Mouse (Mus musculus): Measurements from ENCODE around the gene Trim23. TPM values are rescaled to one million over a fixed set of nuclear protein-coding genes. Genes with fewer than 3 reads are reported as not detected.

Gene Trim23
- 30.7 and 30.8 TPM in 2 replicates for polyA plus RNA-seq (2015; fragmentation: Nextera tagmentation; extraction: Ambion mirVana)

DNA sequence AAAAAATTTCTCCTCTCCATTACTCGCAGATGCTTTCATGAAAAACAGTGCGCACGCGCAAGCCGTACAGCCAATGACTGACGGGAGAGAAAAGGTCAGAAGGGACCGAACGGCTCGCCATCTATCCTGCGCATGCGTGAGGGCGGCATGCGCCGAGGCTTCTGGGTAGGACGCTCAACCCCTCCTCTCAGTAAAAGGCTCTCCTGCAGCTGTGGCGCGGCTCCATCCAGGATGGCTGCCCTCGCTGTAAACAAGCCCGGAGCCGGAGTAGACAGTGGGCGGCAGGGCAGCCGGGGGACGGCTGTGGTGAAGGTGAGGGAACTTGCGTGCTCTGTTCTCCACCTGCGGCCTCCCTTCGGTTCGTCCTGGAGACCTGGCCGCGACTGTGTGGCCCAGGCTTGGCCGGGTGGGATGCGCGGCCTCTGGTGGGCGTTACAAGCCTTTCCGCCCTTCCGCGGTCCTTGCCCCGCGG lies at the start of gene Trim23:
Trim23 (plus strand) TSS at position 148 of the 472 bp plus-strand sequence.
- under 1% methylated on average over 38 of the region's 38 CpGs for WGBS
- H3K4me2 ChIP-seq = peak within 1 kb of the TSS; percentile 80
- H3K4me3 ChIP-seq (replicated peaks) = peak within 1 kb of the TSS; percentile 80
- H3K9me3 ChIP-seq (replicated peaks) = no peaks in the 10 kb centered on the region
- H3K4me1 ChIP-seq = peaks cover 24% of the 10 kb centered on the region
- peak within 1 kb of the TSS; percentile 85 for H3K27ac ChIP-seq (replicated peaks)
- peak within 1 kb of the TSS; percentile 90 for H3K9ac ChIP-seq (replicated peaks)
- peaks cover 9% of the 10 kb centered on the region for H3K36me3 ChIP-seq
- peak; percentile 99 for ATAC-seq (ENCODE audit: low FRiP score)
- no peaks in the 10 kb centered on the region for H3K27me3 ChIP-seq (replicated peaks)

DNA sequence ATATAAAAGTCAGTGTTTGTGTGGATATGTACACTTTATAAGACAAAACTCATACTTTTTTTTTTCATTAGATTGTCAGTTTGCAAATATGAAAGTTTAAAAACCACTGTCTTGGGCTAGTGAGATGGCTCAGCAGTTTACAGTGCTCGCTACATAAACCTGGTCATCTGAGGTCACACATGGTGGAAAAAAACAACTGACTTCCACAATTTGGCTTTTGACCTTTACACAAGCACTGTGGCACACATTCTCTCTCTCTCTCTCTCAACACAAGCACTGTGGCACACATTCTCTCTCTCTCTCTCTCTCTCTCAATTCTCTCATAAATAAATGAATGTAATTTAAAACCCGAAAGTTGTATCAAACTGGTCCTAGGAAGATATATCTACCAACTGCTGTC lies 46.0 kb upstream of the Trim23 start:
- Histone ChIP-seq H3K9ac (replicated peaks) (no peak overlapping the region), H3K27me3 (replicated peaks) (no peaks in the 10 kb centered on the region), H3K4me3 (replicated peaks) (no peak overlapping the region), H3K4me1 (no peaks in the 10 kb centered on the region), H3K9me3 (replicated peaks) (no peaks in the 10 kb centered on the region), H3K36me3 (peaks cover 75% of the 10 kb centered on the region), H3K4me2 (no peak overlapping the region), H3K27ac (replicated peaks) (no peak overlapping the region)
- ATAC-seq (ENCODE audit: low FRiP score) = no peak
- 90% methylated on average over 2 of the region's 2 CpGs for WGBS

DNA sequence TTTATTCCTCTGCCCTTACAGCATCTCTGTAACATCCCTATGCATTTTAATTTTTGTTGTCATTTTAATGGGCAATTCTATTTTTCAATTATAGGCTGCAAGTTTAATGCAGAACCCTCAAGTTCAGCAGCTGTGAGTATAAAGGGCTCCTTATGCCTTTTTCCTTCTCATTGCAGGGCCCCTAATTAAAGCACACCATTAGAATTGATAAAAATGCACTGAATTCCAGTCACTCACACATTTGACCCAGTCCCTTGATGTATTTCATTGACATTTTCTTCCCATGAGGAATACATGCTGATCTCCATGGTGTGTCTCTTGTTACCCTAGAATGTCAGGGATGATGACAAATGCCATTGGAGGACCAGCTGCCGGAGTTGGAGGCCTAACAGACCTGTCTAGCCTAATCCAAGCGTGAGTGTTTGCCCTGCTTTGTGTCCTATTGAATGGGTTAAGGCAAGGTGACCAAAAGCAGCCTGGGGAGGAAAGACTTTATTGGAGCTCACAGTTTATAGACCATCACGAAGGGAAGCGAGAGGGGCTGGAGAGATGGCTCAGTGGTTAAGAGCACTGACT lies 44.0 kb upstream of the Trim23 start:
- 0 out of 2 replicates have a peak, but pooled peaks cover 3% of the 10 kb centered on the region for H3K4me1 ChIP-seq
- H3K9me3 ChIP-seq (replicated peaks) = no peaks in the 10 kb centered on the region
- H3K4me3 ChIP-seq (replicated peaks) = no peak overlapping the region
- H3K27me3 ChIP-seq (replicated peaks) = no peaks in the 10 kb centered on the region
- 58% methylated on average over 4 of the region's 4 CpGs for WGBS
- peaks cover 72% of the 10 kb centered on the region for H3K36me3 ChIP-seq
- no peak overlapping the region for H3K9ac ChIP-seq (replicated peaks)
- H3K27ac ChIP-seq (replicated peaks) = no peak overlapping the region
- no peak overlapping the region for H3K4me2 ChIP-seq
- no peak for ATAC-seq (ENCODE audit: low FRiP score)

DNA sequence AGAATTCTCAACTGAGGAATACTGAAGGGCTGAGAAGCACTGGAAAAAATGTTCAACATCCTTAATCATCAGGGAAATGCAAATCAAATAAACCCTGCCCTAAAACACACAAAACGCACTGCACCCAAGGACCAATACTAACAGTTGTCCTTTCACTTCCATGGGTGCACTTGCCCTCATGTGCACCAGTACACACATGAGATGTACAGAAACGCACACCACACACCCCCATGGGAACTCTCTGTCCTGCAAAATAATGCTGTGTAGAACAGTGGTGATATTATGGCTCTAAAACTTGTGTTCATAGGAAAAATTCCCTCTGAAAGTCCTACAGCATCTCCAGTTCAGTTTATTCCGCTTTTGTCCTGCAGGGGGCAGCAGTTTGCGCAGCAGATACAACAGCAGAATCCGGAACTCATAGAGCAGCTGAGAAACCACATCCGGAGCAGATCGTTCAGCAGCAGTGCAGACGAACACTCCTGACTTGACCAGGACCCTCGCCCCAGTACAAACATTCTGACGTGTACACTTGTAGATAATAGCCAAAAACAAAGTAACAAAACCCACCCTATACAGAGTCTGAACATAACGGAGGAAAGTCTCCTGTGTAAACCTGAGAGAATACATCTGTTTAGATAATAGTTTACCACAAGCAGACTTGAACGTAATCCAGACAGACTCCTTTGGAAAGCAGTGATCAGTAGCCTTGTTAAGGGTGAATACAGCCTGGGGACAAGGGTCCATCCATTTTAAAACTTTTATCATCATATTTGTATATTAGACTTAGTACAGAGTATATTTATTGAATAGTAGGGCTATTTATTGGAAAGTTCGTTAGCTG lies 39.0 kb upstream of the Trim23 start:
- WGBS = 43% methylated on average over 13 of the region's 13 CpGs
- no peak overlapping the region for H3K9ac ChIP-seq (replicated peaks)
- peak; percentile 50; the same call in 1 of the 2 replicates for ATAC-seq (ENCODE audit: low FRiP score)
- H3K4me2 ChIP-seq = no peak overlapping the region
- H3K4me3 ChIP-seq (replicated peaks) = no peak overlapping the region
- no peaks in the 10 kb centered on the region for H3K27me3 ChIP-seq (replicated peaks)
- H3K27ac ChIP-seq (replicated peaks) = no peak overlapping the region
- H3K36me3 ChIP-seq = peaks cover 69% of the 10 kb centered on the region
- 0 out of 2 replicates have a peak, but pooled peaks cover 4% of the 10 kb centered on the region for H3K4me1 ChIP-seq
- no peaks in the 10 kb centered on the region for H3K9me3 ChIP-seq (replicated peaks)

DNA sequence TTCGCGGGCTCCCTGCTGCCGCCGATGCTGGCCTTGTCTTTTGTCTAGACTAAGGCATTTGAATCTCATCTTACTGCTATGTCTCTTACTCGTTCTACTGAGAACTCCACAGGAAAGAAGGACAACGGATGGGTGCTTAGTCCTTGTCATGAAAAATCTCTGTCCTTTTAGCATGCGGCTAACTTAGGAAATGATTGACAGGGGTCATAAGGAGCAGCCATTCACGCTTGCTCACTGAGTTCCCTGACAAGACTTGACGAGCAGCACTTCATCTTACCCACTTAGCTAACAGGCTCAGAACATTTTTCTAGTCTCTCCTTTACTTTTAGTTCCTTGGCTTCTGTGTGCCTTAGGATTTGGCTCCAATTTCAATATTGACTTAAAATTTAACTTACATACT lies 33.7 kb upstream of the Trim23 start:
- 88% methylated on average over 9 of the region's 9 CpGs for WGBS
- no peaks in the 10 kb centered on the region for H3K9me3 ChIP-seq (replicated peaks)
- no peaks in the 10 kb centered on the region for H3K4me1 ChIP-seq
- no peak overlapping the region for H3K27ac ChIP-seq (replicated peaks)
- no peak overlapping the region for H3K9ac ChIP-seq (replicated peaks)
- no peak for ATAC-seq (ENCODE audit: low FRiP score)
- H3K27me3 ChIP-seq (replicated peaks) = no peaks in the 10 kb centered on the region
- H3K36me3 ChIP-seq = peaks cover 80% of the 10 kb centered on the region
- H3K4me3 ChIP-seq (replicated peaks) = no peak overlapping the region
- H3K4me2 ChIP-seq = no peak overlapping the region

DNA sequence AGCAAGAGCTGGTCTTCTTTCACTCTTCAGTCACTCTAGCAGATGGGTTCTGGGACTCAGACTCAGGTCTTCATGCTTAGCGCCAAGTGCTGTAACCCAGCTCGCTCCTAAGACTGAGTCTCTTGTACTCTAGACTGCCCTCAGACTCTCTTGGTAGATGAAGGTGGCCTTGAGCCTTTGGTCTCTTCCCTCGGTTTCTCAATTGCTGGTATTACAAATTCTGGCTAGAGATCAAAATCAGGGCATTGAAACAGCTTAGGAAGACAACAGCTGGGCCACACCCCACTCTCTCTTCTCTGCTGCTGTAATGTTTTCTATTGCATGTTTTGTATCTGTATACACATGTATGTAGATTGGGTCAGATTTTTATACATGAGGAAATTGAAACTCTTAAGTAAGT lies 33.0 kb upstream of the Trim23 start:
- 93% methylated on average over 3 of the region's 3 CpGs for WGBS
- Histone ChIP-seq H3K36me3 (peaks cover 73% of the 10 kb centered on the region), H3K27me3 (replicated peaks) (no peaks in the 10 kb centered on the region), H3K4me3 (replicated peaks) (no peak overlapping the region), H3K9me3 (replicated peaks) (no peaks in the 10 kb centered on the region), H3K4me2 (no peak overlapping the region), H3K9ac (replicated peaks) (no peak overlapping the region), H3K27ac (replicated peaks) (no peak overlapping the region), H3K4me1 (no peaks in the 10 kb centered on the region)
- ATAC-seq (ENCODE audit: low FRiP score) = no peak

DNA sequence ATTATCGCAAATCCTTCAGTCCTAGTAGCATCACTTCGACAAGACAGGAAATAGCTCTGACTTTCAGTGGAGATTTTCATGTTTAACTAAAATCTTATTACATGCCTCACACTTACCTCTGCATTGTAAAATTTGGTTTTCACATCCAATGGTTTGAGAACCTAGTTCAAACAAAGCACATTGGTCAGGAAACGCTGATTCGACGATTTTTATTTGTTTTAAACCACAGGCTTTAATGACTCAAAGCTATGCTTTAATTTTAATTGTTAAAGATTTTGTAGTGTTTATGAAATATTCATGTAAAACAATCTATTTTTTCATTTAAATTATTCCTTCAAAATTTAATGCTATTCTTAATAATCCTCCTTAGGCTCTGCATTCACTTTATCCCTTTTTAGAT lies 24.4 kb upstream of the Trim23 start:
- Histone ChIP-seq H3K4me2 (no peak overlapping the region), H3K9ac (replicated peaks) (no peak overlapping the region), H3K36me3 (peaks cover 39% of the 10 kb centered on the region), H3K4me3 (replicated peaks) (no peak overlapping the region), H3K27me3 (replicated peaks) (no peaks in the 10 kb centered on the region), H3K9me3 (replicated peaks) (no peaks in the 10 kb centered on the region), H3K27ac (replicated peaks) (no peak overlapping the region), H3K4me1 (no peaks in the 10 kb centered on the region)
- WGBS = 94% methylated on average over 5 of the region's 5 CpGs
- no peak for ATAC-seq (ENCODE audit: low FRiP score)

DNA sequence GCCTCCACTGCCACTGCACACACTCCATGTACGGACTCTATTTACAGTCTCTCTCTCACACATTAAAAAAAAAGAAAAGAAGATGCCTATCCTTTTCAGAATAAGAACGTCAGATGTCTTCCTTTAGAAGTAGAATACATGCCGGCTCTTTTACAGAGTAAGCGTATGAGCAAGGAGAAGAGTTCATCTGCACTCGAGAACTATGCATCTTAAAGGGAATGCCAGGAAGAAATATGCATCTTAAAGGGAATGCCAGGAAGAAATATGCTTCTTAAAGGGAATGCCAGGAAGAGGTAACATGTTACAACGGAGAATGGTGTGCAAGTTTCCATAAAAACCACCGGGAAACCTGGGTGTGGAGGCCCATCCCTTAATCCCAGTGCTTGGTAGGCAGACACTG lies 23.5 kb upstream of the Trim23 start:
- Histone ChIP-seq H3K4me1 (no peaks in the 10 kb centered on the region), H3K9ac (replicated peaks) (no peak overlapping the region), H3K4me3 (replicated peaks) (no peak overlapping the region), H3K9me3 (replicated peaks) (no peaks in the 10 kb centered on the region), H3K27me3 (replicated peaks) (no peaks in the 10 kb centered on the region), H3K27ac (replicated peaks) (no peak overlapping the region), H3K36me3 (peaks cover 43% of the 10 kb centered on the region), H3K4me2 (no peak overlapping the region)
- no peak for ATAC-seq (ENCODE audit: low FRiP score)
- WGBS = 84% methylated on average over 7 of the region's 7 CpGs

DNA sequence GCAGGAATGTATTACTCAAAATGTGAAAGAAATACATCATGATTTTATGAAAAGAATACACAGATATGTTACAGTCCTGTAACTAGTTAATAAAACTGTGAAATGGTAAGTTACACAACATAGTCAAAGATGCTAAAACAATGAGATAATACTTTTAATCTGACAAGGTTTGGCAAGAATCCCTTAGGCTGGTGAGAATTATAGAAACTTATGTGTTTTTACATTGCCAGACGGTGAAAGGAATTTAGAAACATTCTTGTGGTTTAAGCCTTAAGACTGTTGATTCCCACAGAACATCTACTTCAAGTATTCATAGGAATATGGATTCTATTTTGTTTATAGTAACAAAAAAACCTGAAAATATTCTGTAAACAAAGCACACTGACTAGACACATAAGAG lies 22.9 kb upstream of the Trim23 start:
- Histone ChIP-seq H3K27me3 (replicated peaks) (no peaks in the 10 kb centered on the region), H3K36me3 (peaks cover 47% of the 10 kb centered on the region), H3K9me3 (replicated peaks) (no peaks in the 10 kb centered on the region), H3K4me3 (replicated peaks) (no peak overlapping the region), H3K4me2 (no peak overlapping the region), H3K4me1 (no peaks in the 10 kb centered on the region), H3K27ac (replicated peaks) (no peak overlapping the region), H3K9ac (replicated peaks) (no peak overlapping the region)
- WGBS = 95% methylated on average over 1 of the region's 1 CpGs
- no peak for ATAC-seq (ENCODE audit: low FRiP score)

DNA sequence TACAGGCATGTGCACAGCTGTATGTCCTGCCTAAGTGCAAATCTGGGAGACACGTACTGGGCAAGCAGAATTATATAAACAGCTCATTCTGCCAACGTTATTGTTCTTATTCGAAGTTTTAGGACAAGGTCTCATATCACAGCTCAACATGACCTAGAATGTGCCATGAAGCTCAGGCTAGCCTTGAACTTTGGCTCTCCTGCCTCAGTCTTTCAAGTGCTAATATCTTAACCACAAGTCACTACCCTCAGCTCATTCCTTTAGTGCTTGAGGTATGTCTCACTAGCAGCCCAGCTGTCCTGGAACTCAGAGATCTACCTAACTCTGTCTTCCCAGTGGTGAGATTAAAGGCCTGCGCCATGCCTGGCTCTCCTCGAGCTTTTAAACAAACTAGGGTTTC lies 6.9 kb upstream of the Trim23 start:
- H3K27me3 ChIP-seq (replicated peaks) = no peaks in the 10 kb centered on the region
- 93% methylated on average over 5 of the region's 5 CpGs for WGBS
- no peak for ATAC-seq (ENCODE audit: low FRiP score)
- no peak overlapping the region for H3K4me3 ChIP-seq (replicated peaks)
- H3K36me3 ChIP-seq = peaks cover 25% of the 10 kb centered on the region
- no peak overlapping the region for H3K9ac ChIP-seq (replicated peaks)
- H3K27ac ChIP-seq (replicated peaks) = no peak overlapping the region
- H3K9me3 ChIP-seq (replicated peaks) = peaks cover 4% of the 10 kb centered on the region; the same call in 1 of the 2 replicates
- peaks cover 12% of the 10 kb centered on the region for H3K4me1 ChIP-seq
- H3K4me2 ChIP-seq = no peak overlapping the region

DNA sequence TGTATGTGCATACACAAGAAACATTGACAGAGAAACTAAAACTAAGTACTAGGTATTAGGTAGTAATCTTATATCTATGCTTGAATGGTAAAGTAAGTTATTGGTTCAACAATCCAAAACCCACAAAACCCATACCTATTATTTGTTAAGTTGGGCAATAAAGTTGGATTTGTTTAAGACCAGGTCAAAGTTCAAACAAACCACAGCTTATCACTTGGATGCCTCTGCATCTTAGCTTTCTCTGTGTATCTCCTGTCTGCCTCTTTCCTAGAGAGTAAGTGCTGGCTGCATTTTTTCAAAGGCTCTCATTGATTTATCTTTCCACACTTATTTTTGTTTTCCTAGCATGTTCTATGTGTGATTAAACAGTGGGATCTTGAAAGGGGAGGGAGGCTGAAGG lies 6.1 kb upstream of the Trim23 start:
- H3K4me3 ChIP-seq (replicated peaks) = no peak overlapping the region
- no peak overlapping the region for H3K27ac ChIP-seq (replicated peaks)
- peaks cover 19% of the 10 kb centered on the region for H3K36me3 ChIP-seq
- H3K4me2 ChIP-seq = no peak overlapping the region
- H3K4me1 ChIP-seq = peaks cover 18% of the 10 kb centered on the region
- no peak for ATAC-seq (ENCODE audit: low FRiP score)
- H3K9ac ChIP-seq (replicated peaks) = no peak overlapping the region
- H3K9me3 ChIP-seq (replicated peaks) = peaks cover 4% of the 10 kb centered on the region; the same call in 1 of the 2 replicates
- no peaks in the 10 kb centered on the region for H3K27me3 ChIP-seq (replicated peaks)

DNA sequence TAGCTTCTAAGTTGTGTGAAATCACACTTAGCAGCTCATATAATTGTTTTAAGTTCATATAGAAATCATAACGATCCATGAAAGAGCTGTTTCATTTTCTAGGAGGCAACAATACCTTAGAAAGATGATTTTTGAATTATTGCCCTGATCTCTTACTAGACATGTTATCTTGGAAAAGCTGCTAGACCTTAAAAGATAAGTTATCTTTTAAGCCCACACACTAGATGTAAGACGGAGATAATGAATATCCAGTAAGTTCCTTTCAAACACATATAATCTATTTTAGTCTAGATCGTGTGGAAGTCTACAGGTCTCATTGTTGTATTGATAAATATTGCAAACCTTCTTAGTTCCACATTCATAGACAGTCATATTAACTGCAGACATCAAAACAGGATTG lies 1.7 kb upstream of the Trim23 start:
- no peaks in the 10 kb centered on the region for H3K9me3 ChIP-seq (replicated peaks)
- 83% methylated on average over 3 of the region's 3 CpGs for whole genome bisulfite sequencing
- H3K4me3 ChIP-seq (replicated peaks) = peak overlapping the region; percentile 27
- peaks cover 7% of the 10 kb centered on the region; the same call in 1 of the 2 replicates for H3K36me3 ChIP-seq
- no peak overlapping the region for H3K27ac ChIP-seq (replicated peaks)
- no peaks in the 10 kb centered on the region for H3K27me3 ChIP-seq (replicated peaks)
- H3K4me2 ChIP-seq = peak overlapping the region; percentile 80
- H3K4me1 ChIP-seq = peaks cover 27% of the 10 kb centered on the region
- no peak for ATAC-seq (ENCODE audit: low FRiP score)
- H3K9ac ChIP-seq (replicated peaks) = peak overlapping the region; percentile 34; the same call in 1 of the 2 replicates

Measured in neural tube, embryonic 15.5 days (tissue).